Mouse (Mus musculus): ENCODE data around the gene Pcf11.

DNA sequence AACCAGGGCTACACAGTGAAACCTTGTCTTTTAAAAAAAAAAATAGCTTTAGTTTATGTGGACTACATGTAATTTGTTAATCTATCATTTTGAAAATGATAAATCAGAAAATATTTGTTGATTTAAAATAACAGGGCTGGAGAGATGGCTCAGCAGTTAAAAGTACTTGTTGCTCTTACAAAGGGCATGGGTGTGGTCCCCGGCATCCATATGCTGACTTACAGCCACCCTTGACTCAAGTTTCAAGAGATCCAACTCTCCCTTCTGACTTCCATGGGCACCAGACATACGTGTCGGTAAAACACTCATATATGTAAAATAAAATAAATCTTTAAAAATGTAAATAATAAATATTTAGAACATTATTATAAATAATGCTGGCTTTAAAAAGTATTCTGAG lies 5.4 kb upstream of the Pcf11 start:
- no peak for TF ChIP-seq POLR2A (IDR thresholded peaks at IDR 0.05; ENCODE audit: extremely low read depth, insufficient read depth, low read length)
- TF ChIP-seq CTCF (IDR thresholded peaks at IDR 0.05; ENCODE audit: extremely low read depth, insufficient read depth, low read length) = no peak

Data from cortical plate, adult 2 months (tissue).